Mouse (Mus musculus): Measurements from ENCODE around the gene Pawr. TPM values are rescaled to one million over a fixed set of nuclear protein-coding genes. Genes with fewer than 3 reads are reported as not detected.
"Not testable (repeated sequence)": the region's sequence is repeated elsewhere in the genome, so short reads cannot be mapped to it uniquely, and the experiment has no call there.

Pawr gene
- polyA plus RNA-seq, 1 experiment = 3.9 TPM

DNA sequence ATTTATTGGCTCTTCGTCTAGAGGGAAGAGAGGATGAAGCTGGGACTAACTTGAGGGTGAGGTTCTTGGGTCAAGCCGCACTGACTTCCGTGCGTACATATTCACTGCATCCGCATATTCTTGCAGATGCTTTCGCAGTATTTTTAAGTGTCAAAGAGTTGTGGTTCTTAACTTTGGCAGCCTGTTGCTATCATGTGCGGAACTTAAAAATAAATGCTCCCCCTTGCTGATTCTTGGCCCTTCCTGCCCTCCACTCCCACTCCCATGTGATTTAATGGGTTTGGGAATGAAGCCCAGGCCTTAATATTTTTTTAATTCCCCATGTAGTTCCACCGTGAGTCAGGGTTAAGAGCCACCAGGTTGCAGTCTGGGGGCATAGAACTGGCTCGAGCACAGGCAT lies 4.7 kb downstream of the Pawr start:
- TF ChIP-seq CTCF (IDR thresholded peaks at IDR 0.05; ENCODE audit: borderline replicate concordance, control insufficient read depth, extremely low read depth, insufficient read depth, low read length, poor library complexity) (no peak), POLR2A (IDR thresholded peaks at IDR 0.05; ENCODE audit: control insufficient read depth, extremely low read depth, insufficient read depth, low read length, poor library complexity) (no peak)
- no peak overlapping the region for H3K27ac ChIP-seq (ENCODE audit: control insufficient read depth, insufficient read depth, low read length)

DNA sequence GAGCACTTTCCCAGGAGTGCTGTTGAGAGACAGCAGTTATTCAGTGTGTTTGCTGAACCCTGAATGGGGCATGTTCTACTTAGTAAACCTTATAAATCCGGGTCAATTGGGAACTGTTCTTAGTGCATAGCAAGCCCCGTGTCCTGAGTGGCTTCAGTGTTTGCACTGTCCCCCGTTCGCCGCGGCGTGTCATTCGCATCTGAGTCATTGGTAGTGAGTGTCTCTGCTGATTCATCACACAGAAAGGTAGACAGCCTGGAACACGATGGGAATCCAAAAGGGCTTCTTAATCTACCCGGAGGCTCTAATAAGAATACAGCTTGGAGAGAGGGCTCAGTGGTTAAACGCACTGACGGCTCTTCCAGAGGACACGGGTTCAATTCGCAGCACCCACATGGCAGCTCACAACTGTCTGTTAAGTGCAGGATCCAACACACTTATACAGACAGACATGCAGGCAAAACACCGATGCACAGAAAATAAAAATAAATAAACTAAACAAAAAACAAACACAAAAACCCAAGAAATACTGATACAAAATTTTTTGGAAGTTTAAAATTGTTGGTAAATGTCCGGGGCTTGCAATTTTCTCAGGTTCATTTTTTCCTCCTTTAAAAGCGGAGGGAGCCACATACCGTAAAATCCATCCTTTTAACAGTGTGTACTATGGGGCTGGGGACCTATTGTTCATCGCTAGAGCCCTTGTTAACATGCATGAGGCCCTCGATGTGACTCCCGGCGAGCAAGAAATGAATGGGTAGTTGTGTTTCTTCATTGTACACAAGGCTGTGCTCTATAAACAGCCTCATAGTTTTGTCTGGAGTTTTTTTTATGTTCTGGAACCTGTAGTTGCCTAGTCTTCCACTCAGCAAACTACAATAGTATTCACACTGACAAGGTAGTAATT lies 6.4 kb downstream of the Pawr start:
- no peak for TF ChIP-seq CTCF (IDR thresholded peaks at IDR 0.05; ENCODE audit: borderline replicate concordance, control insufficient read depth, extremely low read depth, insufficient read depth, low read length, poor library complexity)
- no peak for TF ChIP-seq POLR2A (IDR thresholded peaks at IDR 0.05; ENCODE audit: control insufficient read depth, extremely low read depth, insufficient read depth, low read length, poor library complexity)
- no peaks in the 10 kb centered on the region for H3K4me1 ChIP-seq (replicated peaks; ENCODE audit: control insufficient read depth, insufficient read depth, low read length)
- H3K27me3 ChIP-seq (ENCODE audit: control insufficient read depth, insufficient read depth, low read length) = peaks cover 4% of the 10 kb centered on the region; the same call in 1 of the 2 replicates
- H3K4me3 ChIP-seq (ENCODE audit: control insufficient read depth, insufficient read depth, low read length) = no peak overlapping the region
- H3K36me3 ChIP-seq (ENCODE audit: control insufficient read depth, insufficient read depth, low read length) = no peaks in the 10 kb centered on the region
- H3K27ac ChIP-seq (ENCODE audit: control insufficient read depth, insufficient read depth, low read length) = no peak overlapping the region
- no peak for DNase-seq
- 95% methylated on average over 22 of the region's 22 CpGs for WGBS

More for the DNA sequence above, 4.7 kb downstream of the Pawr start:
- Histone ChIP-seq H3K36me3 (ENCODE audit: control insufficient read depth, insufficient read depth, low read length) (no peaks in the 10 kb centered on the region), H3K4me1 (replicated peaks; ENCODE audit: control insufficient read depth, insufficient read depth, low read length) (peaks cover 11% of the 10 kb centered on the region), H3K4me3 (ENCODE audit: control insufficient read depth, insufficient read depth, low read length) (no peak overlapping the region), H3K27me3 (ENCODE audit: control insufficient read depth, insufficient read depth, low read length) (peaks cover 10% of the 10 kb centered on the region; the same call in 1 of the 2 replicates)
- WGBS = 95% methylated on average over 9 of the region's 9 CpGs
- no peak for DNase-seq

DNA sequence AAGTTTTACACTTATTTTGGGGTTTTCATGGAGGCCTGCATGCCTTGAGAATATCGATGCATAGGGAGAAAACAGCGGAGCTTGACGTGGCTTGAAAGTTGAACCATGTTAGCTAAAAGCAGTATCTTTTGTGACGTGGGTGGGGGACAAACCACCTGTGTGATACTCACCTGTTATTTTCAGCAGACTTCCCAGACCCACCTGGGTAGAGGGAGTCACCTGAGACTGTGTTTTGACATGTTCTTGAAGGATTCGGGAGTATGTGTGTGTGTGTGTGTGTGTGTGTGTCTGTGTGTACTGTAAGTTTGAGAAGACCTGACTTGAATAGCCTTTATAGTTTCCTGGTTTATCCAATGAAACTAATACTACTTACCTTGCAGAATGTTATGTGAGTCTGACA lies 7.2 kb downstream of the Pawr start:
- H3K4me3 ChIP-seq (ENCODE audit: control insufficient read depth, insufficient read depth, low read length) = no peak overlapping the region
- DNase-seq = no peak
- no peaks in the 10 kb centered on the region; the same call in 1 of the 2 replicates for H3K27me3 ChIP-seq (ENCODE audit: control insufficient read depth, insufficient read depth, low read length)
- TF ChIP-seq CTCF (IDR thresholded peaks at IDR 0.05; ENCODE audit: borderline replicate concordance, control insufficient read depth, extremely low read depth, insufficient read depth, low read length, poor library complexity) = no peak
- no peak for TF ChIP-seq POLR2A (IDR thresholded peaks at IDR 0.05; ENCODE audit: control insufficient read depth, extremely low read depth, insufficient read depth, low read length, poor library complexity)
- H3K36me3 ChIP-seq (ENCODE audit: control insufficient read depth, insufficient read depth, low read length) = no peaks in the 10 kb centered on the region
- no peak overlapping the region for H3K27ac ChIP-seq (ENCODE audit: control insufficient read depth, insufficient read depth, low read length)
- WGBS = 91% methylated on average over 5 of the region's 5 CpGs
- no peaks in the 10 kb centered on the region for H3K4me1 ChIP-seq (replicated peaks; ENCODE audit: control insufficient read depth, insufficient read depth, low read length)

- Histone ChIP-seq H3K4me1 (replicated peaks; ENCODE audit: control insufficient read depth, insufficient read depth, low read length) (no peaks in the 10 kb centered on the region), H3K27me3 (ENCODE audit: control insufficient read depth, insufficient read depth, low read length) (no peaks in the 10 kb centered on the region), H3K36me3 (ENCODE audit: control insufficient read depth, insufficient read depth, low read length) (no peaks in the 10 kb centered on the region), H3K4me3 (ENCODE audit: control insufficient read depth, insufficient read depth, low read length) (no peak overlapping the region), H3K27ac (ENCODE audit: control insufficient read depth, insufficient read depth, low read length) (no peak overlapping the region)
- DNase-seq = no peak
- no peak for TF ChIP-seq CTCF (IDR thresholded peaks at IDR 0.05; ENCODE audit: borderline replicate concordance, control insufficient read depth, extremely low read depth, insufficient read depth, low read length, poor library complexity)
- no peak for TF ChIP-seq POLR2A (IDR thresholded peaks at IDR 0.05; ENCODE audit: control insufficient read depth, extremely low read depth, insufficient read depth, low read length, poor library complexity)
- WGBS = 87% methylated on average over 4 of the region's 4 CpGs
Measured at GRCm38 (mm10) chr10:108339872-108340271, 8.0 kb downstream of the Pawr start.

DNA sequence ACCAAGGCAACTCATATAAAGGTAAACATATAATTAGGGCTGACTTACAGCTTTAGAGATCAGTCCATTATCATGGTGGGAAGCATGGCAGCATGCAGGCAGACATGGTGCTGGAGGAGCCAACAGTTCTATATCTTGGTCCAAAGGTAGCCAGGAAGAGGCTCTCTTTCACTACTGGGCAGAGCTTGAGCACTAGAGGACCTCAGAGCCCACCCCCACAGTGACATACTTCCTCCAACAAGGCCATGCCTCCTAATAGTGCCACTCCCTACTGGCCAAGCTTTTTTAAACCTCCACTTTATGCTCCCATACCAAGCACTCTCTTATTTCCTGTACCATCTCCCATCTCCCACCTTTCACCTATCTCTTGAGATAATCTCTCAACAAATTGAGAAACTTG lies 11.8 kb downstream of the Pawr start:
- Histone ChIP-seq H3K27ac (ENCODE audit: control insufficient read depth, insufficient read depth, low read length) (no peak overlapping the region), H3K36me3 (ENCODE audit: control insufficient read depth, insufficient read depth, low read length) (no peaks in the 10 kb centered on the region), H3K4me1 (replicated peaks; ENCODE audit: control insufficient read depth, insufficient read depth, low read length) (no peaks in the 10 kb centered on the region), H3K27me3 (ENCODE audit: control insufficient read depth, insufficient read depth, low read length) (no peaks in the 10 kb centered on the region), H3K4me3 (ENCODE audit: control insufficient read depth, insufficient read depth, low read length) (no peak overlapping the region)
- DNase-seq = no peak
- TF ChIP-seq POLR2A (IDR thresholded peaks at IDR 0.05; ENCODE audit: control insufficient read depth, extremely low read depth, insufficient read depth, low read length, poor library complexity) = no peak
- TF ChIP-seq CTCF (IDR thresholded peaks at IDR 0.05; ENCODE audit: borderline replicate concordance, control insufficient read depth, extremely low read depth, insufficient read depth, low read length, poor library complexity) = no peak

DNA sequence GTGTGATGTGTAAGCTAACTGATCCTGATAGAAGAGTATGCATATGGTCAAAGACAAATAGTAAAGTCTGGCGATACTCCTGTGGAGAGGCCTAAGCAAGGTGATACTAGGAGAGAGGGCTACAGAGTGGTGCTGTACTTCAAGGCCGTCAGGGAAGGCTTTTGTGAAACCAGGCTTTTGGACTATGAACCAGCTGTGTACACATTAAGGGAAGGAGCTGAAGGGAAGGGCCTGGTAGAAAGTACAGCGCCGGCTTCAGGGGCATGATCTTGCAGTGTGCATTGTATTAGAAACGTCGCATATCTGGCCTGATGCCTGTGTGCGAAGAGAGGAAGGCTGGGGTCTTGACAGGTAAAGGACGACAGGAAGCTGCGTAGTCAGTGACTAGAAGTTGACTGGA lies 13.2 kb downstream of the Pawr start:
- Histone ChIP-seq H3K27ac (ENCODE audit: control insufficient read depth, insufficient read depth, low read length) (no peak overlapping the region), H3K36me3 (ENCODE audit: control insufficient read depth, insufficient read depth, low read length) (no peaks in the 10 kb centered on the region), H3K27me3 (ENCODE audit: control insufficient read depth, insufficient read depth, low read length) (no peaks in the 10 kb centered on the region), H3K4me1 (replicated peaks; ENCODE audit: control insufficient read depth, insufficient read depth, low read length) (no peaks in the 10 kb centered on the region), H3K4me3 (ENCODE audit: control insufficient read depth, insufficient read depth, low read length) (no peak overlapping the region)
- WGBS = 94% methylated on average over 9 of the region's 9 CpGs
- DNase-seq = no peak
- TF ChIP-seq POLR2A (IDR thresholded peaks at IDR 0.05; ENCODE audit: control insufficient read depth, extremely low read depth, insufficient read depth, low read length, poor library complexity) = no peak
- no peak for TF ChIP-seq CTCF (IDR thresholded peaks at IDR 0.05; ENCODE audit: borderline replicate concordance, control insufficient read depth, extremely low read depth, insufficient read depth, low read length, poor library complexity)

DNA sequence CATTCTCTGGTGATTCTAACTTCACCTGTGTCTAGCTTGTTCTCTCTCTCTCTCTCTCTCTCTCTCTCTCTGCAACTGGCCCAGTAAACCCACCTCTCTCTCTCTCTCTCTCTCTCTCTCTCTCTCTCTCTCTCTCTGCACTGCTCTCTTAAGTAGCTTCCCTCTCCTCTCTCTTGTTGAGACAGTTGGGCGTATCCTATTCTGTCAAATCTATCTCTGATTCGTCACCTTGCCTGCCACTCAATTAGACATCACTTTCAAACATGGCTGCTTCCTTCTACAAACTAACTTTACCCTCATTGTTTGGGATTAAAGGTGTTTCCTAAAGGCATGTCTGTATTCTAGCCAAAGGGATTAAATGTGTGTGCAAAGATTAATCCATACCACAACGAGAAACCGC lies 14.4 kb downstream of the Pawr start:
- WGBS = 96% methylated on average over 4 of the region's 4 CpGs
- not testable (repeated sequence) for H3K27ac ChIP-seq (ENCODE audit: control insufficient read depth, insufficient read depth, low read length); H3K36me3 ChIP-seq (ENCODE audit: control insufficient read depth, insufficient read depth, low read length); H3K4me3 ChIP-seq (ENCODE audit: control insufficient read depth, insufficient read depth, low read length); DNase-seq; H3K27me3 ChIP-seq (ENCODE audit: control insufficient read depth, insufficient read depth, low read length); H3K4me1 ChIP-seq (replicated peaks; ENCODE audit: control insufficient read depth, insufficient read depth, low read length)

Measured in thymus, adult 2 months (tissue).